ENCODE assay signal across 12 mouse cellular contexts in the genomic region with DNA sequence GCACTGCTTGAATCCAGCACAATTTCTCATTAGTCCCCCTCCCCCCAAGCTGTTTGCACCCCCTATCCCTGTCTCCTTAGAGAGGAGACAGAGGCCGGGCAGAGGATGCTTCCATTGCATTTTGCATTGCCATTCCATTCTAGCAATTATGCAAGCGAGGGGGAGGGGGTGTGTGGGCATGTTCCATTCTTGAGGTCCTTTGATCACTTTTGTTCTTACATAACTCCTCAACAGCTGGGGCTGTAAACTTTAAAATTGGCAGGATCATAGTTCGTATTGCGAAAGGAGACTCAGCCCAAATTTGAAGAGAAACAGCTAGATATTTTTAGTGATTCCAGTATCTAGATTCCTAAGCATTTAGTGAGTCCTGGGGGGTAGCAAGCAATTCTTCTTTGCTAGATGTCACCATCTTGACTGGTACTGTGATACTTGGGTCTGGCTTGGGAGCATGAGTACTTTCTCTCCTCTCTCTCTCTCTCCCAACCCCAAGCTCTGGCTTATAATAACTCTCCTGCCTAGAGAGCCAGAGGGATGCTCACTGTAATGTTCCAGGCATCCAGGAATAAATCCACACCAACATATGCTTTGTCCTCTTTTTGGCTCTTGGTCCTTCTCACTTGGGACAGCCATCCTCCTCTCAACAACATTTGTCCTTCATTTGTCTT.
DNase-seq lines count a peak whose midpoint lies in the region; ATAC-seq lines count a peak whose summit lies in the region.
"Had no signal": no experiment of that assay in that cellular context is flagged by ENCODE, and none has a peak within 500 bp of the region (broad histone marks: within the 10 kb centered on the region; RNA-seq: fewer than 3 reads in every experiment).

No protein-coding gene starts in this region.

- no peaks in the 10 kb centered on the region for H3K27me3 ChIP-seq in heart, embryonic 10.5 days (ENCODE audit: insufficient read depth, poor library complexity, severe bottlenecking)
- H3K27me3 ChIP-seq: forebrain, embryonic 12.5 days had no signal

- 77% methylated on average over 4 of the region's 4 CpGs for WGBS in heart, embryonic 10.5 days

- H3K9me3 ChIP-seq in heart, embryonic 10.5 days, result 0 out of 2 replicates have a peak, but pooled peaks cover 4% of the 10 kb centered on the region
- H3K9me3 ChIP-seq: forebrain, embryonic 12.5 days had no signal

- ATAC-seq in common myeloid progenitor, adult 5-6 weeks (replicated peaks; ENCODE audit: low read depth, poor library complexity, severe bottlenecking), result 0 out of 2 replicates have a peak, but pooled peaks have one; percentile 32
- ATAC-seq in erythroblast, adult 5-6 weeks (replicated peaks; ENCODE audit: low FRiP score, poor library complexity, severe bottlenecking), result no peak
- ATAC-seq: inflammation-experienced regulatory T-cells, adult 6 months had no signal

- H3K4me1 ChIP-seq in heart, embryonic 10.5 days, result no peaks in the 10 kb centered on the region
- H3K4me1 ChIP-seq: forebrain, embryonic 12.5 days had no signal

- H3K27ac ChIP-seq in heart, embryonic 10.5 days, result no peak overlapping the region
- H3K27ac ChIP-seq: forebrain, embryonic 12.5 days had no signal

- no peaks in the 10 kb centered on the region for H3K36me3 ChIP-seq in heart, embryonic 10.5 days
- H3K36me3 ChIP-seq: forebrain, embryonic 12.5 days had no signal

- DNase-seq in heart, adult 9 months (ENCODE audit: low spot score in 2 of 2), result peak; percentile 47 to 59
- no peak for DNase-seq in heart, embryonic 10.5 days (ENCODE audit: low spot score)
- peak; percentile 69 for DNase-seq in Muller cell, postnatal 12 days (ENCODE audit: inconsistent ontology term)
- DNase-seq in lung, postnatal 14 days, result peak; percentile 69
- DNase-seq in T-cell, adult 2 months (ENCODE audit: low spot score), result no peak
- DNase-seq: embryo, embryonic 11 days; retina, postnatal 1 day; thymus, postnatal 4 days had no signal

- H3K4me3 ChIP-seq in heart, embryonic 10.5 days, result no peak overlapping the region
- H3K4me3 ChIP-seq: forebrain, embryonic 12.5 days had no signal

Comparison
In these comparisons a context has a peak if more than half of its experiments do, and no peak if none do; other contexts are left out.
1. DNase-seq: peak in heart, adult 9 months (2 of 2), Muller cell, postnatal 12 days (single experiment) and lung, postnatal 14 days (single experiment); none in heart, embryonic 10.5 days (single experiment) and T-cell, adult 2 months (single experiment).